Mouse (Mus musculus): ENCODE results near the gene Cd247. TPM values are rescaled to one million over a fixed set of nuclear protein-coding genes. Genes with fewer than 3 reads are reported as not detected.

Gene Cd247
- total and polyA plus RNA-seq, 2 experiments from 2014 or later, result 0.83 TPM; not detected in 1

DNA sequence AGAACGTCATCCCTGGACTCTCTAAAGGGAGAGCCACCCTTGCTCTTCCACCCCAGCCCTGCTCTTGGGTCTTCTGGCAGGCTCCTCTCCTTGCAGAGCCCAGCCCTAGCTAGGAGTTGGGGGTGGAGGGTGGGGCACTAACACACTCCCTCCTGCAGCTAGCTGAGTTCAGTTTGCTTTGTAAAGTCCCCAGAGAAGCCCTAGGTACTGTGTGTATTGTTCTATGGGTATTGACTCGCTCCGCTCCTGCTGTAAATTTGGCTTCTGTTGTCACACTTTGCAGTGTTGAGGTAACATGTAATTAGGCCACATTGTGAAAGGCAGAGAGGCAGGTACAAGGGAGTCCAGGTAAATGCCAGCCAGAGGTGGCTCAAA is 72.7 kb downstream of the Cd247 start:
- no peaks in the 10 kb centered on the region for H3K9me3 ChIP-seq (ENCODE audit: low read length)
- H3K27ac ChIP-seq (ENCODE audit: low read depth, low read length), result no peak overlapping the region
- H3K4me3 ChIP-seq (ENCODE audit: low read depth, low read length), result no peak overlapping the region
- no peaks in the 10 kb centered on the region for H3K4me1 ChIP-seq (ENCODE audit: insufficient read depth, low read length)
- no peak for ATAC-seq (ENCODE audit: low FRiP score)
- WGBS, result 83% methylated on average over 3 of the region's 3 CpGs
- no peak for DNase-seq (ENCODE audit: low spot score)
- no peaks in the 10 kb centered on the region for H3K36me3 ChIP-seq (ENCODE audit: insufficient read depth, low read length)
- H3K4me2 ChIP-seq (ENCODE audit: low read depth, low read length, poor library complexity, severe bottlenecking), result no peak overlapping the region
- TF ChIP-seq CTCF (IDR thresholded peaks at IDR 0.05), result no peak
- no peak overlapping the region for H3K9ac ChIP-seq (replicated peaks; ENCODE audit: low read length, poor library complexity, severe bottlenecking)
- H3K27me3 ChIP-seq (ENCODE audit: insufficient read depth, low read length), result no peaks in the 10 kb centered on the region

DNA sequence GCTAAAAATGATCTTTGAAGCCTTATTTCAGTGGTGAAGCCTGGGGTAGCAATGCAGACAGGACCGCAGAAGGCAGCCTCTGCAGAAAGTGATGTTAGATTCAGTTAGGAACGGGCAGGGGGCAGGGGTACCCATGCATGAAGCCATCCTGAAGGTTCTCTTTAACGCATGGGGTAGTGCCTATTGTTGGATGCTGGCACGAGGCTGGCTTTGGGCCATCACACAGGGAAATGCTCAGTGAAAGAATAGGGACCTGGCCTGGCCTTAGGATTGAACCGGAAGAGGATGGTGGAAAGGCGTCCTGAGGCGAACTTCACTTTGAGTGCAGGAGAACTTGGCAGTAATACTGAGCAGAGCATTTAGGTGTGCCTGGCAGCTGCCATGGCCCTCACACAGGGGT is 73.6 kb downstream of the Cd247 start:
- Histone ChIP-seq H3K4me1 (ENCODE audit: insufficient read depth, low read length) (no peaks in the 10 kb centered on the region), H3K9me3 (ENCODE audit: low read length) (no peaks in the 10 kb centered on the region), H3K4me2 (ENCODE audit: low read depth, low read length, poor library complexity, severe bottlenecking) (no peak overlapping the region), H3K36me3 (ENCODE audit: insufficient read depth, low read length) (no peaks in the 10 kb centered on the region), H3K27me3 (ENCODE audit: insufficient read depth, low read length) (no peaks in the 10 kb centered on the region), H3K27ac (ENCODE audit: low read depth, low read length) (no peak overlapping the region), H3K9ac (replicated peaks; ENCODE audit: low read length, poor library complexity, severe bottlenecking) (no peak overlapping the region), H3K4me3 (ENCODE audit: low read depth, low read length) (no peak overlapping the region)
- ATAC-seq (ENCODE audit: low FRiP score) (no peak; the same call in 1 of the 2 replicates), DNase-seq (ENCODE audit: low spot score) (no peak)
- no peak for TF ChIP-seq CTCF (IDR thresholded peaks at IDR 0.05)
- 52% methylated on average over 7 of the region's 7 CpGs for WGBS

GRCm38 (mm10) chr1:165864864-165865795 is 76.6 kb downstream of the Cd247 start:
- H3K4me1 ChIP-seq (ENCODE audit: insufficient read depth, low read length), result no peaks in the 10 kb centered on the region
- no peaks in the 10 kb centered on the region for H3K27me3 ChIP-seq (ENCODE audit: insufficient read depth, low read length)
- H3K27ac ChIP-seq (ENCODE audit: low read depth, low read length), result no peak overlapping the region
- TF ChIP-seq CTCF (IDR thresholded peaks at IDR 0.05), result no peak
- no peak for DNase-seq (ENCODE audit: low spot score)
- peaks cover 4% of the 10 kb centered on the region; the same call in 1 of the 2 replicates for H3K36me3 ChIP-seq (ENCODE audit: insufficient read depth, low read length)
- no peak for ATAC-seq (ENCODE audit: low FRiP score)
- no peaks in the 10 kb centered on the region for H3K9me3 ChIP-seq (ENCODE audit: low read length)
- H3K9ac ChIP-seq (replicated peaks; ENCODE audit: low read length, poor library complexity, severe bottlenecking), result no peak overlapping the region
- no peak overlapping the region for H3K4me2 ChIP-seq (ENCODE audit: low read depth, low read length, poor library complexity, severe bottlenecking)
- 48% methylated on average over 14 of the region's 14 CpGs for WGBS
- H3K4me3 ChIP-seq (ENCODE audit: low read depth, low read length), result no peak overlapping the region

DNA sequence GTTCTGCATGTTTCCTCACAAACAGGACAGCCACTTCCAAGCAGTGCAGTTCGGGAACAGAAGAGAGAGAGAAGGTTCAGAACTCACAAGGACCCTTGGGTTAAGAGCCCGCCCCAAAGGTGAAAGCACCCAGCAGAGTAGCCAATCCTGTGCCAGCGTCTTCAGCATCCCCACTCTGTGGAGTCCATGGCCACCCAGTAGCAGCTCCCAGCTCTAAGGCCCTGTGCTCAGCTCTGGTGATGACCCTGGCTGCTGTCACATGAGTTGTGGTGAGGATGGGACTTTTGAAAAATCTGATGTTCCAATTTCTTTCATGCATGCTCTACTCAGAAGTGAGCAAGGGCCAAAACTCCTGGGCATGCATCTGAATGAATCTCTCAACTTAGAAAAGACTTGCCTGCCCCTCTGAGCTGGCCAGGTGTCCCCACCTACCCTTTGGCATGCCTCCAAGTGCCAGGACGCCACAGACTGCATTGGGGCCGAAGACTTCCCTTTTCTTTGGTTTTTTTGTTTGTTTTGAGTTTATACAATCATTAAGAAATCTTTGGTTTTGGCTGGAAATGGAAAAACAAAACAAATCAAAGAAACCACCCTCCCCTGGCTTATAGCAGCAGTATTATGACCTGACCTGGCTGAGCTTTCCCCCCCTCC is 78.3 kb downstream of the Cd247 start:
- 76% methylated on average over 5 of the region's 5 CpGs for WGBS
- H3K36me3 ChIP-seq (ENCODE audit: insufficient read depth, low read length), result peaks cover 4% of the 10 kb centered on the region; the same call in 1 of the 2 replicates
- no peak for TF ChIP-seq CTCF (IDR thresholded peaks at IDR 0.05)
- no peak overlapping the region for H3K9ac ChIP-seq (replicated peaks; ENCODE audit: low read length, poor library complexity, severe bottlenecking)
- DNase-seq (ENCODE audit: low spot score) (no peak), ATAC-seq (ENCODE audit: low FRiP score) (no peak)
- H3K9me3 ChIP-seq (ENCODE audit: low read length), result no peaks in the 10 kb centered on the region
- H3K4me3 ChIP-seq (ENCODE audit: low read depth, low read length), result no peak overlapping the region
- H3K27ac ChIP-seq (ENCODE audit: low read depth, low read length), result no peak overlapping the region
- no peaks in the 10 kb centered on the region for H3K27me3 ChIP-seq (ENCODE audit: insufficient read depth, low read length)
- no peak overlapping the region for H3K4me2 ChIP-seq (ENCODE audit: low read depth, low read length, poor library complexity, severe bottlenecking)
- no peaks in the 10 kb centered on the region for H3K4me1 ChIP-seq (ENCODE audit: insufficient read depth, low read length)

DNA sequence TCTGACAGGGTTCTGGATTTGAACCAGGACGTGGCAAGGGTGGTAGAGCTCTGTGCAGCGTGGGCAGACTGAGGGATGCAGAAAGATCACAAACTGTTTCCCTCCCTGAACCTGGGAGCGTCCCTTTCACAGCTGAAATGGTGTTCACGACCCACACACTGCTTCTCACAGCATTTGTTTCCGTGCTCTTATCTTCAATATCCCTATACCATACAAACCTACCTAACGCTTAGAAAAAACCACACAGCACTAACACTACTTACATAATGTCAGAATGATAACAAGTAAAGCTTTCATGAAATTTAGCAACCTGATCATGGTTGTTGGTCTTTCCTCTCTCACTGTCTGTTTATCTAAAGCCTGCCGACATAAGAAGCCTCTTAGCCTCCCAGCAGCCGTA is 80.2 kb downstream of the Cd247 start:
- 91% methylated on average over 8 of the region's 8 CpGs for WGBS
- Histone ChIP-seq H3K4me3 (ENCODE audit: low read depth, low read length) (no peak overlapping the region), H3K4me1 (ENCODE audit: insufficient read depth, low read length) (no peaks in the 10 kb centered on the region), H3K27me3 (ENCODE audit: insufficient read depth, low read length) (no peaks in the 10 kb centered on the region), H3K27ac (ENCODE audit: low read depth, low read length) (no peak overlapping the region), H3K9me3 (ENCODE audit: low read length) (no peaks in the 10 kb centered on the region), H3K36me3 (ENCODE audit: insufficient read depth, low read length) (peaks cover 4% of the 10 kb centered on the region; the same call in 1 of the 2 replicates), H3K4me2 (ENCODE audit: low read depth, low read length, poor library complexity, severe bottlenecking) (no peak overlapping the region), H3K9ac (replicated peaks; ENCODE audit: low read length, poor library complexity, severe bottlenecking) (no peak overlapping the region)
- no peak for TF ChIP-seq CTCF (IDR thresholded peaks at IDR 0.05)
- no peak for ATAC-seq (ENCODE audit: low FRiP score)
- no peak for DNase-seq (ENCODE audit: low spot score)

GRCm38 (mm10) chr1:165874645-165875044 is 86.2 kb downstream of the Cd247 start:
- H3K27ac ChIP-seq (ENCODE audit: low read depth, low read length), result no peak overlapping the region
- no peak overlapping the region for H3K4me3 ChIP-seq (ENCODE audit: low read depth, low read length)
- no peaks in the 10 kb centered on the region for H3K27me3 ChIP-seq (ENCODE audit: insufficient read depth, low read length)
- H3K9me3 ChIP-seq (ENCODE audit: low read length), result no peaks in the 10 kb centered on the region
- no peaks in the 10 kb centered on the region for H3K4me1 ChIP-seq (ENCODE audit: insufficient read depth, low read length)
- no peak for TF ChIP-seq CTCF (IDR thresholded peaks at IDR 0.05)
- ATAC-seq (ENCODE audit: low FRiP score) (no peak), DNase-seq (ENCODE audit: low spot score) (no peak)
- no peak overlapping the region for H3K9ac ChIP-seq (replicated peaks; ENCODE audit: low read length, poor library complexity, severe bottlenecking)
- no peak overlapping the region for H3K4me2 ChIP-seq (ENCODE audit: low read depth, low read length, poor library complexity, severe bottlenecking)
- peaks cover 13% of the 10 kb centered on the region for H3K36me3 ChIP-seq (ENCODE audit: insufficient read depth, low read length)
- 60% methylated on average over 8 of the region's 8 CpGs for WGBS

Measured in midbrain, postnatal 0 days (tissue).